Mouse (Mus musculus): Measurements from ENCODE around the gene P2ry12. TPM values are rescaled to one million over a fixed set of nuclear protein-coding genes. Genes with fewer than 3 reads are reported as not detected.

P2ry12 gene
- polyA plus RNA-seq, 1 experiment from 2014 or later, result 3.1 TPM

Other genes starting within 250 kb of the P2ry12 start
- 0.73 and 0.84 TPM in 2 replicates for gene Gpr171, start 161.1 kb downstream of the P2ry12 start, polyA plus RNA-seq (2015; fragmentation: Nextera tagmentation; extraction: Ambion mirVana)
- 7.6 and 9.9 TPM in 2 replicates for gene P2ry14, start 109.3 kb downstream of the P2ry12 start, polyA plus RNA-seq (2015; fragmentation: Nextera tagmentation; extraction: Ambion mirVana)
- gene Gpr87, start 67.8 kb downstream of the P2ry12 start, polyA plus RNA-seq (2015; fragmentation: Nextera tagmentation; extraction: Ambion mirVana), result not detected in 2 replicates
- 3.4 and 3.7 TPM in 2 replicates for gene P2ry13, start 52.0 kb downstream of the P2ry12 start, polyA plus RNA-seq (2015; fragmentation: Nextera tagmentation; extraction: Ambion mirVana)
- 0.55 and 0.76 TPM in 2 replicates for gene Igsf10, start 81.5 kb upstream of the P2ry12 start, polyA plus RNA-seq (2015; fragmentation: Nextera tagmentation; extraction: Ambion mirVana)

Measured in liver, embryonic 16.5 days (tissue).